Mouse (Mus musculus) heart, embryonic 12.5 days (tissue): Measurements from ENCODE around the gene Lrch3. TPM values are rescaled to one million over a fixed set of nuclear protein-coding genes. Genes with fewer than 3 reads are reported as not detected.
A peak's percentile ranks its signal among the peaks of the same experiment; 100 is the strongest.

ENCODE experiments used
- ATAC-seq: fragments of 200-750 bp; cut with Nextera tagmentation; 2 replicates; pipeline ENCODE4 v1.8.0; 2017; ENCODE audit warnings: moderate TSS enrichment, moderate library complexity; ENCODE audit not compliant: insufficient number of reproducible peaks, low FRiP score
- H3K27ac ChIP-seq: fragments of 300-500 bp; sonication (generic); 2 replicates; pipeline ENCODE4 v1.5.1; 2016; ENCODE audit warnings: mild to moderate bottlenecking, moderate library complexity; ENCODE audit not compliant: poor library complexity, severe bottlenecking
- H3K27me3 ChIP-seq: fragments of 300-500 bp; sonication (generic); replicated peaks from 2 replicates; pipeline ENCODE4 v1.6.1; 2016; ENCODE audit warnings: mild to moderate bottlenecking, moderate library complexity
- H3K36me3 ChIP-seq: fragments of 300-500 bp; sonication (generic); 2 replicates; pipeline ENCODE4 v1.6.1; 2016; ENCODE audit warnings: mild to moderate bottlenecking, moderate library complexity
- H3K4me1 ChIP-seq: fragments of 300-500 bp; sonication (generic); replicated peaks from 2 replicates; pipeline ENCODE4 v1.6.1; 2016; ENCODE audit warnings: mild to moderate bottlenecking
- H3K4me2 ChIP-seq: fragments of 300-500 bp; sonication (generic); 2 replicates; pipeline ENCODE4 v1.6.1; 2016; ENCODE audit warnings: mild to moderate bottlenecking, moderate library complexity
- H3K4me3 ChIP-seq: fragments of 300-500 bp; sonication (generic); 2 replicates; pipeline ENCODE4 v1.5.1; 2016; ENCODE audit warnings: mild to moderate bottlenecking
- H3K9ac ChIP-seq: fragments of 300-500 bp; sonication (generic); 2 replicates; pipeline ENCODE4 v1.6.1; 2016; ENCODE audit warnings: mild to moderate bottlenecking, moderate library complexity
- H3K9me3 ChIP-seq: fragments of 300-500 bp; sonication (generic); replicated peaks from 2 replicates; pipeline ENCODE4 v1.6.1; 2016; ENCODE audit warnings: mild to moderate bottlenecking, moderate library complexity
- WGBS: fragments of 180-500 bp; shearing (Covaris S2); methylation state at CpG from one replicate; pipeline ENCODE4 v1.1.7; 2016; 5-methylcytosine and 5-hydroxymethylcytosine counted together
- polyA plus RNA-seq: library from polyadenylated mRNA; unstranded; fragments of >200 nt; fragmentation: Nextera tagmentation; extraction: Ambion mirVana; gene quantifications from 2 replicates; pipeline ENCODE4 v1.2.1, GENCODE M21; 2016

Lrch3 gene
- polyA plus RNA-seq, 1 experiment from 2014 or later: 24.0 TPM

DNA sequence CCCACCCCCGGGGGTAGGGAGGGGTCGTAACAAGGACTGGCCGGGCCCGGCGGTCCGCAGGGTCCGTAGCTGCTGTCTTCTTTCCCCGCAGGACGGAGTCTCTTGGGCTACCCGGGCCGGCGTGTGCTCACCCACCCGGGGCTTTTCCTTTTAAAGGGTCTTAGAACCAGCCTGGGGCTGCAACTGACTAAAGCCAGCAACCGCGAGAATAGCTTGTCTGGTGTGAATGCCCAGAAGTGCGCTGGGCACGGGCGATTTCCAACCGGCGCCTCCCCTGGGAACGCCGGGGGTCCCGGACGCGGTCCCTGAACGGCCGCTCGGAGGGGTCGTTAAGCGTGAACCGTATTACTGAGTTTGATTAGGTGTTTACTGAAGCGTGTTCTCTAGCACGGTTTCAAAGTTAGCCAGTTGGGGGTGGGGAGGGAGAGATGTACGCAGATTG, 35.7 kb upstream of the Lrch3 start:
- H3K4me3 ChIP-seq: peak overlapping the region; percentile 100
- no peaks in the 10 kb centered on the region for H3K9me3 ChIP-seq
- under 1% methylated on average over 34 of the region's 34 CpGs for WGBS
- H3K27me3 ChIP-seq: no peaks in the 10 kb centered on the region
- peak overlapping the region; percentile 83 for H3K4me2 ChIP-seq
- H3K9ac ChIP-seq: peak overlapping the region; percentile 99
- peaks cover 2% of the 10 kb centered on the region; the same call in 1 of the 2 replicates for H3K36me3 ChIP-seq
- H3K4me1 ChIP-seq: peaks cover 26% of the 10 kb centered on the region
- peak overlapping the region; percentile 91 for H3K27ac ChIP-seq
- no peak; the same call in 1 of the 2 replicates for ATAC-seq

DNA sequence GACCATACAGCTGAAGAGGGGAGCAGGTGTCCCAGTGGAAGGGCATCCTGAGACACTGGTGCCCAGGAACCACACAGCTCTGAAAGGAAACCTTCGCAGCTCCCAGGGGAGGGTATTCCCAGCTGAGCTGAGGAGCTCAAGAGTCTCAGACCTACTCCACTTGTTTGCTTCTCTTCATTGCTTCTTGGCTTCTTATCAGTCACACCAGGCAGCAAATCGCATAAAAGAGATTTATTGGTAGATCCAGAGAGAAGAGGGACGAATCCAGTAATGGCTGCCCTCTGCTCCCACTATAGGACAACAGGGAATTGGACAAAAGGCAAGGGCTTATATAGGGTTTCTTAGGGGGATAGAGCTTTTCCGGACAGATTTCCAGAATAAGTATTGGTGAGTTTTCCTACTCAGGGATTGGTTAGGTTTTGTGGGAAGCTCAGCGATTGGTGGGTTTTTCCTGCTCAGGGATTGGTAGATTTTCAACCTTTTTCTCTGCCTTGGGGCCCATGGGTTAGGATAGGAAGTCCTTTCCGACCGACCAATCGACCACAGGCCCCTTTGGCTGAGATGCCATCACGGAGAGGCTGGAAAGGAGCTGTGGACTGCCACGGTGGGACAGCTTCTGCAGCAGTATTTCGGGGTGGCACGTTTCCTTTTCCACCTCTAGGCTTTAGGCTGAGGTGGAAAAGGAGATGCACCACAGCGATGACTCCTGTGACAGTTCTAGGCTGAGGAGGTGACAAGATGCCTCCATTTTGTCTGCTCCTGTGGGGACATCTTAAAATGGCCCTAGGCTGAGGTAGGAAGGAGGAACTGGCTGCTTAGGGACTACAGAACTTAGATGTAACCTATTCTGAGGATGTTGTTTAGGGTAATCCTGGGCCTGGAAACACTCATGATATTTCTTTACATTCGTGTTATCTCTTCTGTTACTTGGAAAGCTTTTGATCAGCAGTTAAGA, 34.7 kb upstream of the Lrch3 start:
- 81% methylated on average over 14 of the region's 14 CpGs for WGBS
- no peaks in the 10 kb centered on the region for H3K9me3 ChIP-seq

DNA sequence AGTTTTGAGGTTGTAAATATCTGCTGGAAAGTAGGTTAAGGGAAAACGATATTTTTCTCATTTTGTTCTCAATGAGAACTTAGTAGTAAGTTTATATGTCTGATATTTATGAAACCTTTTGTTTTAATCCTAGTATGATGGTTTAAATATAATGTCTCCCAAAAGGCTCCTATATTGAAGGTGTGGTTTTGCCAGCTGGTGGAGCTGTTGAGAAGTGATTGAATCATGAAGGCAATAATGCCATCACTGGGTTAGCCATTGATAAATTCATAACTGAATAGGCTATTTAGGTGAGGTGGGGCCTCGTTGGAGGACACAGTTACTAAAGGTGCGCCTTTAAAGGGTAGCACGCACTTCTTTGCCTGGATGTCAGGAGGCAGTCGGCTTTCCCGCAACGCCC, 32.4 kb upstream of the Lrch3 start:
- Histone ChIP-seq H3K9ac (no peak overlapping the region), H3K27ac (no peak overlapping the region), H3K36me3 (peaks cover 9% of the 10 kb centered on the region), H3K4me1 (peaks cover 26% of the 10 kb centered on the region), H3K27me3 (no peaks in the 10 kb centered on the region), H3K9me3 (no peaks in the 10 kb centered on the region), H3K4me3 (no peak overlapping the region), H3K4me2 (no peak overlapping the region)
- WGBS: 81% methylated on average over 7 of the region's 7 CpGs
- ATAC-seq: no peak

More for the DNA sequence above, 34.7 kb upstream of the Lrch3 start:
- Histone ChIP-seq H3K4me3 (peak overlapping the region; percentile 100), H3K4me1 (peaks cover 26% of the 10 kb centered on the region), H3K4me2 (peak overlapping the region; percentile 83), H3K27ac (peak overlapping the region; percentile 33; the same call in 1 of the 2 replicates), H3K36me3 (peaks cover 2% of the 10 kb centered on the region; the same call in 1 of the 2 replicates), H3K9ac (peak overlapping the region; percentile 64), H3K27me3 (no peaks in the 10 kb centered on the region)
- no peak for ATAC-seq

DNA sequence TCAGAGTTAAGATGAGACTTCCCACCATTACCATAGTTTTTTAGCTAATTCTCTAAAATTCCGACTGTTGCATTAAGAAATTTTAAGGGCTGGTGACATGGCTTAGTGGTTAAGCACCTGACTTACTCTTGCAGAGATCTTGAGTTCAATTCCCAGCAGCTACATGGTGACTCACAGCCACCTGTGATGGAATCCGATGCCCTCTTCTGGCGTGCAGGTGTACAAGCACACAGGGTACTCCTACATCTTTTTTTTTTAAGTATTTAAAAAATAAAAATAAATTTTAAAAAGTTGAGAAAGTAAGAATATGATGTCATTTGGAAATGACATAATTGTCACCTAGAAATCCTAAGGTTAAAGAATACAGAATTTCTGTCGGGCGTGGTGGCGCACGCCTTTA, 25.9 kb upstream of the Lrch3 start:
- WGBS: 87% methylated on average over 7 of the region's 7 CpGs
- no peak overlapping the region for H3K9ac ChIP-seq
- no peaks in the 10 kb centered on the region for H3K9me3 ChIP-seq
- no peak overlapping the region for H3K27ac ChIP-seq
- no peaks in the 10 kb centered on the region for H3K4me1 ChIP-seq
- H3K4me2 ChIP-seq: no peak overlapping the region
- H3K27me3 ChIP-seq: no peaks in the 10 kb centered on the region
- no peak for ATAC-seq
- H3K4me3 ChIP-seq: no peak overlapping the region
- H3K36me3 ChIP-seq: peaks cover 41% of the 10 kb centered on the region

DNA sequence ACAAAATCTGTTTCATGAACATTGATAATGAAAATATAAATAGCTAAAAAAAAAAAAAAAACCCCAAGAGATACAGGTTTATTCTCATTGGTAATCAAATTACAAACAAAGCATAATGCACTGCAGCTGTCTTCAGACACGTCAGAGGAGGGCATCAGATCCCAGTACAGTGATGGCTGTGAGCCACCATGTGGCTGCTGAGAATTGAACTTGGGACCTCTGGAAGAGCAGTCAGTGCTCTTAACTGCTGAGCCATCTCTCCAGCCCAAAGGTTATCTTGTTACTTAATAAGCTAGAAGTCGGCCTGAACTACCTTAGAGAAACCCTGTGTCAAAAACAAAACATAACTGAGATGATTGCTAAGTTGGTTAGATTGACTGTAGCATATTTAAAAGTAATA, 24.0 kb upstream of the Lrch3 start:
- no peak overlapping the region for H3K4me3 ChIP-seq
- H3K4me1 ChIP-seq: no peaks in the 10 kb centered on the region
- peaks cover 55% of the 10 kb centered on the region for H3K36me3 ChIP-seq
- no peak for ATAC-seq
- H3K4me2 ChIP-seq: no peak overlapping the region
- H3K9ac ChIP-seq: no peak overlapping the region
- H3K27me3 ChIP-seq: no peaks in the 10 kb centered on the region
- WGBS: 62% methylated on average over 2 of the region's 2 CpGs
- H3K9me3 ChIP-seq: no peaks in the 10 kb centered on the region
- H3K27ac ChIP-seq: no peak overlapping the region

DNA sequence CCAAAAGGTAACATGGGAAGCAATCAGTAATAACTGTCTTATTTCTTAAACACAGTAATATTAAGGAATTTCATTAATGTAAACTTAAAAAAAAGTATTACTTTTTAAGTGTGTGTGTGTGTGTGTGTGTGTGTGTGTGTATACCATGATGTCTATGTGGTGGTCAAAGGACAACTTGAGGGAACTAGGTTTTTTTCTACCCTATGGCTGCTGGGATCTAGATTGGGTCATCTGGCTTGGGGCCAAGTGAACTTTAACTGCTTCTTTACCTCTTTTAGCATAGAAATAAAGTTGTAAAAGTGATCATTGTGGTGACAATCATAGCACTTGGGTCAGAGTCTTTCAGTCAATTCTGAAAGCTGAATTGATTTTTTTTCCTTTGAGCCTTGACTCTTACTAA, 17.8 kb upstream of the Lrch3 start:
- Histone ChIP-seq H3K4me2 (no peak overlapping the region), H3K4me1 (no peaks in the 10 kb centered on the region), H3K36me3 (peaks cover 70% of the 10 kb centered on the region), H3K9ac (no peak overlapping the region), H3K27me3 (no peaks in the 10 kb centered on the region), H3K9me3 (no peaks in the 10 kb centered on the region), H3K27ac (no peak overlapping the region), H3K4me3 (no peak overlapping the region)
- no peak for ATAC-seq

DNA sequence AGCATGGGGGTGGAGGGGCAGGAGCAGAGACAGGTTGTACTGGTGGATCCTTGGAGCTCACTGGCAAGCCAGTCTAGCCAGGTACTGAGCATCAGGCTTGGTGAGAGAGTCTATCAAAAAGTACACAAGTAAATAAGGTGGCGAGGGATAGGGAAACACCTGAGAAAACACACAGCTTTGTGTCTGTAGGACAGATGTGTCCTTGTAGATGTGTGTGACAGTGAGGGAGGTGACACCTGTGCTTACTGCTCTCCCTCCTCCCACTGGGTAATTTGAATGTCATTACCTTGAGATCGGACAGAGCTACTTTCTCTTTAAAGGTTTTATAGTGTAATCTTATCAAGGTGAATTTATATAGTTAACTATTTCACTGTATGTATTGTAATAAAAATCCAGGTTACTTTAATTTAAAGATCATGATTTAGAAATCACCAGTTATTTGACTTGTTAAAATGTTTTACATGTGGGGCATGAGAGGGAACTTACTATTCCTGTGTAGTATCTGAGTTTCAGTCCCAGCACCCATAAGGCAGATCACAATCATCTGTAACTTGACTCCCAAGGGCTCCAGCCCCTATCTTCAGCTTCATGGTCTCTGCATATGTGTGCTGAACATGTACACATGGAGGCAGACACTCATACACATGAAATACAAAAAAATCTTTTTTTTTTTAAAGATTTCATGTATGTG, 12.4 kb upstream of the Lrch3 start:
- no peak overlapping the region for H3K9ac ChIP-seq
- no peaks in the 10 kb centered on the region for H3K9me3 ChIP-seq
- H3K36me3 ChIP-seq: peaks cover 56% of the 10 kb centered on the region
- 84% methylated on average over 2 of the region's 2 CpGs for WGBS
- no peaks in the 10 kb centered on the region for H3K27me3 ChIP-seq
- H3K4me2 ChIP-seq: no peak overlapping the region
- H3K4me3 ChIP-seq: no peak overlapping the region
- ATAC-seq: no peak
- H3K27ac ChIP-seq: no peak overlapping the region
- no peaks in the 10 kb centered on the region for H3K4me1 ChIP-seq

DNA sequence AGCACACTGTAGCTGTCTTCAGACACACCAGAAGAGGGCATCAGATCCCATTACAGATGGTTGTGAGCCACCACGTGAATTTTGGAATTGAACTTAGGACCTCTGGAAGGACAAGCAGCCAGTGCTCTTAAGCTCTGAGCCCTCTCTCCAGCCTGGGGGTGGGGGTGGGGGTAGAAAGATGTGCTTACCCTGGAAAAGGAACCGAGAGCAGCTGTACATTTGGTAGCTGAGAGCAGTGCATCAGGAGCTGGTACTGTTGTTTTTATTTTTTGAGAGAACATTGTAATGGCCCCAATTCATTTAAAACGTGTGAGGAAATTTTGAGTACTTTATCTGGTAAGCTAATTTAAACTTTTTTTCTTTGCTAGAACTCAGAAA, 11.9 kb upstream of the Lrch3 start:
- no peak for ATAC-seq
- Histone ChIP-seq H3K4me1 (no peaks in the 10 kb centered on the region), H3K9me3 (no peaks in the 10 kb centered on the region), H3K27me3 (no peaks in the 10 kb centered on the region), H3K27ac (no peak overlapping the region), H3K4me2 (no peak overlapping the region), H3K36me3 (peaks cover 59% of the 10 kb centered on the region), H3K4me3 (no peak overlapping the region), H3K9ac (no peak overlapping the region)
- WGBS: 64% methylated on average over 3 of the region's 3 CpGs

DNA sequence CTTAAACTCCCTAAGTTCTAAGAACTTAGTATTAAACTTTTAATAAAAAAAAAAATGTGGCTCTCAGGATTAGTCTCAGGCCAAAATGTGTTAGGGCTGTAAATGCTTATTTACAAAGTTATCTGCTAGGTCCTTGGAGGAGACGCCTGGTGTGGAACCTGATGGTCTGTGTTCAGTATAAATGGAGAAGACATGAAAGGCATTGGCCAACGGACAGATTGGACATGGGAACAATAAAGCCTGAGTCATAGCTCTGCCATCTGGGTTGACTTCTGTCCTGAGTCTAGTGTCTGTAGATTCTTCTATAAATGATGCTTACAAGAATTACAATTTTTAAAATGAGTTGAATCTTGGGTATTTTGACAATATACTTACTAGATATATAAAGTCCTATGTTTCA, 7.7 kb upstream of the Lrch3 start:
- no peak for ATAC-seq
- Histone ChIP-seq H3K9ac (no peak overlapping the region), H3K36me3 (peaks cover 33% of the 10 kb centered on the region), H3K4me1 (no peaks in the 10 kb centered on the region), H3K27me3 (no peaks in the 10 kb centered on the region), H3K4me2 (no peak overlapping the region), H3K4me3 (no peak overlapping the region), H3K27ac (no peak overlapping the region), H3K9me3 (no peaks in the 10 kb centered on the region)
- 76% methylated on average over 2 of the region's 2 CpGs for WGBS

DNA sequence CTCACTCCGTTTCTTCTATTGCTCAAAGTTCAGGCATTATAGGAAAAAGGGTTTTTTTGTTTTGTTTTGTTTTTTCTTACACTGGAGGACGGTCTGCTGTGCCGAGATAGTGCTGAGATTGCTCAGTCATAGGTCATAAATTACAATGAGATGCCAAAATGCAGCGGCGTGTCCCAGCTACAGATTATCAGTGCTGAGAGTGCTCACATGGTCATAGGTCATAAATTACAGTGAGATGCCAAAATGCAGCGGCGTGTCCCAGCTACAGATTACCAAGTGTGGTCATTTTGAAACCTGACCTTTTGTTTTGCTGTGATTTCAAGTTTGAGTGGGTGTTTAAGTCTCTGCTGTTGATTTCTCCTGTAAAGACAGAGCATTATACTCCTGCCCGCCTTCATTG, 7.2 kb upstream of the Lrch3 start:
- peaks cover 30% of the 10 kb centered on the region for H3K36me3 ChIP-seq
- 81% methylated on average over 8 of the region's 8 CpGs for WGBS
- no peaks in the 10 kb centered on the region for H3K9me3 ChIP-seq
- no peak overlapping the region for H3K9ac ChIP-seq
- no peaks in the 10 kb centered on the region for H3K27me3 ChIP-seq
- no peak for ATAC-seq
- no peak overlapping the region for H3K4me2 ChIP-seq
- no peak overlapping the region for H3K4me3 ChIP-seq
- no peaks in the 10 kb centered on the region for H3K4me1 ChIP-seq
- no peak overlapping the region for H3K27ac ChIP-seq

DNA sequence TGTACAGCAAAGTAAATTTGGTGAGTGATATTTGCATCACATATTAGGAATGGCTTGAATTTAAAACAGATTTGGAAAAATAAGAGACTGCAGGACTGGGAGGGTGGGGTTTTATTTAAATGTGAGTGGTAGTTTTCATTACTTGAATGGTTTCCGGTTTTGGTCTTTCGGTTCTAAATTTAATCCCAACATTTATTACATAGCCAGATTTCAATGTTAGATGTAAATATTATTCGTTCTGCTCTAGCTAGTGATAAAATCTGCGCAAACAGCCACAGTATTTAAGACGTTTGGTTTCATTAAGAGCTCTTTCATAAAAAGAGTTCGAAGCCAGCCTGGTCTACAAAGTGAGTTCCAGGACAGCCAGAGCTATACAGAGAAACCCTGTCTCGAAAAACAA, 688 bp upstream of the Lrch3 start:
- WGBS: 59% methylated on average over 7 of the region's 7 CpGs

More for the DNA sequence above, 688 bp upstream of the Lrch3 start:
- Histone ChIP-seq H3K4me3 (no peak overlapping the region), H3K27me3 (no peaks in the 10 kb centered on the region), H3K9me3 (no peaks in the 10 kb centered on the region), H3K4me2 (peak overlapping the region; percentile 71), H3K27ac (no peak overlapping the region), H3K36me3 (no peaks in the 10 kb centered on the region; the same call in 1 of the 2 replicates), H3K9ac (no peak overlapping the region), H3K4me1 (peaks cover 8% of the 10 kb centered on the region)
- no peak for ATAC-seq
